Mouse (Mus musculus) G1E (cell line): Measurements from ENCODE around the gene H3f3a.

Source experiments
- CTCF ChIP-seq: IDR thresholded peaks from 2 replicates; pipeline ENCODE4 v1.5.1; 2012; ENCODE audit warnings: low read depth, low read length, inconsistent platforms, mixed read lengths
- GATA1 ChIP-seq: IDR thresholded peaks from 2 replicates; pipeline ENCODE4 v1.6.1; 2012; ENCODE audit warnings: borderline replicate concordance, low read length, inconsistent platforms, mixed read lengths
- POLR2AphosphoS5 ChIP-seq: IDR thresholded peaks from 2 replicates; pipeline ENCODE4 v1.6.1; 2012; ENCODE audit warnings: low read depth, low read length, inconsistent platforms; ENCODE audit not compliant: insufficient replicate concordance
- TAL1 ChIP-seq: conservative IDR thresholded peaks from 2 replicates; pipeline ENCODE4 v1.6.1; 2012; ENCODE audit warnings: low read depth, low read length, inconsistent platforms, mixed read lengths

DNA sequence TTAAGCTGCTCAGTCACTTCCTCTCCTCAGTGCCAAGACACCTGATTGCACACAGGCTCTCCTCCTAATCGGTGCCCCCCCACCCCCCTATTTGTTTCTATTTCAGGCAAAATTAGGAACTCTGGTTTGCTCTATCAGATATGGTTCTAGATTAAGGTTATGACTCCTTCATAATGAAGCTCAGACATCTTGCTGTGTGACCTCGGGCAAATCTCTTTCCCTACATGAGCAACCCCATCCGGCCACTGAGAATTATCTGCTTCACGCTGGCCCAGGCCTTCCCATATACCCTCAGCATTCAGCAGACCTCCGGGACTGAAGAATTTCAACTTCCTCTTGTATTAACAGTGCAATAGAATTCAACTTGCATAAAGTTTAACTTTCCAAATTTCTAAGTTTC, 14.5 kb downstream of the H3f3a start:
- no peak for TF ChIP-seq CTCF
- TF ChIP-seq TAL1: no peak
- TF ChIP-seq GATA1: no peak
- TF ChIP-seq POLR2AphosphoS5: no peak
